Comparison of ENCODE assay signal across 8 mouse cellular contexts in genomic region chr15:85151433-85151918, GRCm38 (mm10). TPM values are rescaled to one million over a fixed set of nuclear protein-coding genes. Genes with fewer than 3 reads are reported as not detected.
A peak's percentile ranks its signal among the peaks of the same experiment; 100 is the strongest.
DNase-seq lines count a peak whose midpoint lies in the region; ATAC-seq and TF ChIP-seq lines count a peak whose summit lies in the region.

No protein-coding gene starts in this region.

- no peak overlapping the region for H3K4me2 ChIP-seq in limb, embryonic 11.5 days (ENCODE audit: low read depth, severe bottlenecking)
- H3K4me2 ChIP-seq in midbrain, embryonic 15.5 days = no peak overlapping the region
- no peak overlapping the region for H3K4me2 ChIP-seq in stomach, postnatal 0 days (replicated peaks; ENCODE audit: low read depth)

- H3K36me3 ChIP-seq in spleen, adult 2 months (ENCODE audit: control insufficient read depth, insufficient read depth, low read length) = no peaks in the 10 kb centered on the region
- H3K36me3 ChIP-seq in limb, embryonic 11.5 days (ENCODE audit: control insufficient read depth, insufficient read depth, low read length) = no peaks in the 10 kb centered on the region
- H3K36me3 ChIP-seq in midbrain, embryonic 15.5 days (replicated peaks) = no peaks in the 10 kb centered on the region
- no peaks in the 10 kb centered on the region for H3K36me3 ChIP-seq in stomach, postnatal 0 days (ENCODE audit: control insufficient read depth, insufficient read depth, low read length)

- no peaks in the 10 kb centered on the region for H3K4me1 ChIP-seq in spleen, adult 2 months (ENCODE audit: control insufficient read depth, insufficient read depth, insufficient read length)
- 0 out of 2 replicates have a peak, but pooled peaks cover under 1% of the 10 kb centered on the region for H3K4me1 ChIP-seq in limb, embryonic 11.5 days (ENCODE audit: control insufficient read depth, insufficient read depth, low read length)
- 0 out of 2 replicates have a peak, but pooled peaks cover 12% of the 10 kb centered on the region for H3K4me1 ChIP-seq in midbrain, embryonic 15.5 days
- no peaks in the 10 kb centered on the region for H3K4me1 ChIP-seq in stomach, postnatal 0 days (replicated peaks; ENCODE audit: control insufficient read depth, insufficient read depth)

- TF ChIP-seq EP300 in stomach, postnatal 0 days (optimal IDR thresholded peaks at IDR 0.05) = no peak

- ATAC-seq in granulocyte monocyte progenitor cell, adult 5-6 weeks (replicated peaks; ENCODE audit: poor library complexity, severe bottlenecking) = peak; percentile 63
- no peak; the same call in 1 of the 2 replicates for ATAC-seq in limb, embryonic 11.5 days (ENCODE audit: insufficient number of reproducible peaks, low FRiP score, low TSS enrichment, low read depth)
- ATAC-seq in midbrain, embryonic 15.5 days (replicated peaks) = peak; percentile 48; the same call in 1 of the 2 replicates
- peak; percentile 70 for ATAC-seq in stomach, postnatal 0 days (ENCODE audit: low FRiP score, low TSS enrichment)

- WGBS in spleen, adult 2 months = 36% methylated on average over 13 of the region's 13 CpGs
- 27% methylated on average over 13 of the region's 13 CpGs for WGBS in limb, embryonic 11.5 days
- WGBS in midbrain, embryonic 15.5 days = 28% methylated on average over 13 of the region's 13 CpGs
- WGBS in stomach, postnatal 0 days = 25% methylated on average over 13 of the region's 13 CpGs

- peak; percentile 85 for TF ChIP-seq CTCF in spleen, adult 2 months (IDR thresholded peaks at IDR 0.05; ENCODE audit: extremely low read depth, insufficient read depth, insufficient read length, insufficient replicate concordance)
- TF ChIP-seq CTCF in stomach, postnatal 0 days (IDR thresholded peaks at IDR 0.05; ENCODE audit: low read depth) = peak; percentile 99

- H3K27ac ChIP-seq in spleen, adult 2 months (ENCODE audit: insufficient read depth, low read length) = no peak overlapping the region
- H3K27ac ChIP-seq in limb, embryonic 11.5 days (replicated peaks; ENCODE audit: low read depth, low read length) = no peak overlapping the region
- no peak overlapping the region for H3K27ac ChIP-seq in midbrain, embryonic 15.5 days
- H3K27ac ChIP-seq in stomach, postnatal 0 days (replicated peaks) = no peak overlapping the region

- no peak for TF ChIP-seq POLR2A in spleen, adult 2 months (IDR thresholded peaks at IDR 0.05; ENCODE audit: low read depth, low read length)

- no peaks in the 10 kb centered on the region for H3K27me3 ChIP-seq in spleen, adult 2 months (ENCODE audit: control insufficient read depth, insufficient read depth, low read length)
- no peaks in the 10 kb centered on the region for H3K27me3 ChIP-seq in limb, embryonic 11.5 days (ENCODE audit: control insufficient read depth, insufficient read depth, low read length)
- H3K27me3 ChIP-seq in midbrain, embryonic 15.5 days (replicated peaks) = no peaks in the 10 kb centered on the region
- no peaks in the 10 kb centered on the region for H3K27me3 ChIP-seq in stomach, postnatal 0 days (ENCODE audit: control insufficient read depth, insufficient read depth, low read length)

- DNase-seq in spleen, adult 2 months (ENCODE audit: low read depth in 1 of 2, low spot score in 2 of 2) = peak; percentile 1 to 27
- no peak for DNase-seq in spleen, postnatal 36 days (ENCODE audit: low spot score in 2 of 2)
- DNase-seq in embryo, embryonic 11 days = peak; percentile 85
- peak; percentile 71 for DNase-seq in kidney, adult 18-20 months
- peak; percentile 90 for DNase-seq in limb, embryonic 11.5 days (ENCODE audit: low spot score)
- peak; percentile 80 for DNase-seq in stomach, postnatal 0 days (ENCODE audit: low spot score)

- no peak overlapping the region for H3K9ac ChIP-seq in limb, embryonic 11.5 days (ENCODE audit: low read length)
- no peak overlapping the region for H3K9ac ChIP-seq in midbrain, embryonic 15.5 days
- no peak overlapping the region for H3K9ac ChIP-seq in stomach, postnatal 0 days (ENCODE audit: low read length)

- H3K4me3 ChIP-seq in spleen, adult 2 months (ENCODE audit: extremely low read depth, insufficient read depth, insufficient read length) = no peak overlapping the region
- no peak overlapping the region for H3K4me3 ChIP-seq in limb, embryonic 11.5 days (ENCODE audit: low read depth, low read length)
- H3K4me3 ChIP-seq in midbrain, embryonic 15.5 days = no peak overlapping the region
- H3K4me3 ChIP-seq in stomach, postnatal 0 days (ENCODE audit: low read depth, low read length) = no peak overlapping the region

- no peaks in the 10 kb centered on the region for H3K9me3 ChIP-seq in limb, embryonic 11.5 days (ENCODE audit: control insufficient read depth, low read length)
- no peaks in the 10 kb centered on the region for H3K9me3 ChIP-seq in midbrain, embryonic 15.5 days
- H3K9me3 ChIP-seq in stomach, postnatal 0 days (ENCODE audit: control insufficient read depth, low read length) = no peaks in the 10 kb centered on the region

RNA-seq across cellular contexts. Expression of gene Ribc2, which starts 19.6 kb away (rescaled TPM):
- 0.08 TPM in 1 of 2 replicates, not detected in the other for polyA plus RNA-seq in spleen, adult 2 months (2012; rRNA removed)
- not detected in 2 replicates for total RNA-seq in granulocyte monocyte progenitor cell, adult 5-6 weeks (2014; fragmentation: Nextera tagmentation)
- not detected in 2 replicates for total RNA-seq in granulocyte monocyte progenitor cell, adult 5-6 weeks (2017)
- polyA plus RNA-seq in limb, embryonic 11.5 days (2014; fragmentation: Nextera tagmentation; extraction: Ambion mirVana) = 0.95 TPM in 2 replicates
- 1.0 and 1.3 TPM in 2 replicates for polyA plus RNA-seq in midbrain, embryonic 15.5 days (2015; fragmentation: Nextera tagmentation; extraction: Ambion mirVana)
- 0.08 TPM in 1 of 2 replicates, not detected in the other for polyA plus RNA-seq in stomach, postnatal 0 days (2015; fragmentation: Nextera tagmentation; extraction: Ambion mirVana)

RNA-seq across cellular contexts. Expression of gene Smc1b, which starts 19.7 kb away (rescaled TPM):
- 0.08 and 0.23 TPM in 2 replicates for polyA plus RNA-seq in spleen, adult 2 months (2012; rRNA removed)
- total RNA-seq in granulocyte monocyte progenitor cell, adult 5-6 weeks (2014; fragmentation: Nextera tagmentation) = not detected in 2 replicates
- total RNA-seq in granulocyte monocyte progenitor cell, adult 5-6 weeks (2017) = not detected in 2 replicates
- 0.04 and 0.06 TPM in 2 replicates for polyA plus RNA-seq in limb, embryonic 11.5 days (2014; fragmentation: Nextera tagmentation; extraction: Ambion mirVana)
- polyA plus RNA-seq in midbrain, embryonic 15.5 days (2015; fragmentation: Nextera tagmentation; extraction: Ambion mirVana) = 0.14 TPM in 2 replicates
- polyA plus RNA-seq in stomach, postnatal 0 days (2015; fragmentation: Nextera tagmentation; extraction: Ambion mirVana) = 0.07 and 0.08 TPM in 2 replicates

RNA-seq across cellular contexts. Expression of gene Fbln1, which starts 54.3 kb away (rescaled TPM):
- 5.5 and 5.6 TPM in 2 replicates for polyA plus RNA-seq in spleen, adult 2 months (2012; rRNA removed)
- 0.11 and 0.30 TPM in 2 replicates for total RNA-seq in granulocyte monocyte progenitor cell, adult 5-6 weeks (2014; fragmentation: Nextera tagmentation)
- total RNA-seq in granulocyte monocyte progenitor cell, adult 5-6 weeks (2017) = 0.73 TPM in 1 of 2 replicates, not detected in the other
- 273 and 276 TPM in 2 replicates for polyA plus RNA-seq in limb, embryonic 11.5 days (2014; fragmentation: Nextera tagmentation; extraction: Ambion mirVana)
- polyA plus RNA-seq in midbrain, embryonic 15.5 days (2015; fragmentation: Nextera tagmentation; extraction: Ambion mirVana) = 47.4 and 54.9 TPM in 2 replicates
- polyA plus RNA-seq in stomach, postnatal 0 days (2015; fragmentation: Nextera tagmentation; extraction: Ambion mirVana) = 109 and 112 TPM in 2 replicates

Comparison
In these comparisons a context has a peak if more than half of its experiments do, and no peak if none do; other contexts are left out.
1. DNase-seq: peak in spleen, adult 2 months (2 of 2), embryo, embryonic 11 days (single experiment), kidney, adult 18-20 months (single experiment), limb, embryonic 11.5 days (single experiment) and stomach, postnatal 0 days (single experiment); none in spleen, postnatal 36 days (0 of 2).